In the genomic region with DNA sequence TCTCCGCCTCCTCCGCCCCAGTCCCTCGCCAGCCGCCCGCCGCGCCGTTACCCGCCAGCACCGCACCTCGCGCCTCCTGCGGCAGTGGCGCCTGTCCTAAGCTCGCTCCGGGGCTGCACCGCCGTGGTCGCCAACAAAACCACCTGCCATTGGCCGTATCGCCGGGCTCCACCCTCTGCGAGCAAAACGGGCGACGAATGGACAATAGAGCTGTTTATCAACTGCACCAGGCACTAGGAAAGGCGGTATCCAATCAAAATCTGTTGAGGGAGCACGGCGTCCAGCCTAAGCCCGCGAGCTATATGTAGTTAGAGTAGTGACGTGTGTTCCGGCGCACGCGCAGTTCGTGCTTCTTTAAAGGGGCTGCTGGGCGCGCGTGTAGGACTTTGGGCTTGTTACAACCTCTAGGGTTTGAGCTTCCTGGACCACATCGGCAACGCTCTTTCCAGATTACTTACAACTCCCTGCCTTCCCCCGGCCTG, we compare ENCODE assay signal across 7 mouse cellular contexts. TPM values are rescaled to one million over a fixed set of nuclear protein-coding genes. Genes with fewer than 3 reads are reported as not detected.
A peak's percentile ranks its signal among the peaks of the same experiment; 100 is the strongest.
DNase-seq lines count a peak whose midpoint lies in the region; ATAC-seq lines count a peak whose summit lies in the region.

A gene (minus strand): TSS at position 131 of the 482 bp plus-strand sequence.

- peak within 1 kb of the TSS; percentile 96 for H3K9ac ChIP-seq in intestine, embryonic 15.5 days

- peak; percentile 99 for ATAC-seq in intestine, embryonic 15.5 days

- peak within 1 kb of the TSS; percentile 95 for H3K4me3 ChIP-seq in intestine, embryonic 15.5 days (replicated peaks)
- H3K4me3 ChIP-seq in midbrain, embryonic 10.5 days = peak within 1 kb of the TSS; percentile 92

- intact Hi-C loops in gastrocnemius, postnatal 36 days (cut with DNase I) = no loop called here
- intact Hi-C loops in left cerebral cortex, postnatal 25 days (cut with DNase I) = no loop called here

- no peaks in the 10 kb centered on the region for H3K9me3 ChIP-seq in intestine, embryonic 15.5 days
- no peaks in the 10 kb centered on the region for H3K9me3 ChIP-seq in midbrain, embryonic 10.5 days (replicated peaks)

- H3K4me1 ChIP-seq in intestine, embryonic 15.5 days (replicated peaks) = peaks cover 7% of the 10 kb centered on the region
- H3K4me1 ChIP-seq in midbrain, embryonic 10.5 days = peaks cover 40% of the 10 kb centered on the region

- DNase-seq in adrenal gland, adult 2 months = peak; percentile 100
- peak; percentile 99 for DNase-seq in embryo, embryonic 11.5 days (ENCODE audit: low read depth, low spot score)
- DNase-seq in gastrocnemius, postnatal 36 days = peak; percentile 94 to 100
- peak; percentile 100 for DNase-seq in left cerebral cortex, postnatal 25 days (ENCODE audit: low spot score in 2 of 2)
- peak; percentile 99 for DNase-seq in midbrain, embryonic 10.5 days (ENCODE audit: low spot score)
- peak; percentile 94 for DNase-seq in right cerebral cortex, postnatal 4 days

- peak within 1 kb of the TSS; percentile 81 for H3K4me2 ChIP-seq in intestine, embryonic 15.5 days (replicated peaks)

- H3K27ac ChIP-seq in intestine, embryonic 15.5 days = peak within 1 kb of the TSS; percentile 96
- peak within 1 kb of the TSS; percentile 98 for H3K27ac ChIP-seq in midbrain, embryonic 10.5 days (replicated peaks)

- H3K27me3 ChIP-seq in intestine, embryonic 15.5 days (replicated peaks) = no peaks in the 10 kb centered on the region
- H3K27me3 ChIP-seq in midbrain, embryonic 10.5 days (ENCODE audit: low read depth, poor library complexity, severe bottlenecking) = no peaks in the 10 kb centered on the region

- H3K36me3 ChIP-seq in intestine, embryonic 15.5 days = no peaks in the 10 kb centered on the region; the same call in 1 of the 2 replicates
- H3K36me3 ChIP-seq in midbrain, embryonic 10.5 days = peaks cover 33% of the 10 kb centered on the region

- WGBS in intestine, embryonic 15.5 days = under 1% methylated on average over 40 of the region's 43 CpGs
- WGBS in midbrain, embryonic 10.5 days = under 1% methylated on average over 43 of the region's 43 CpGs

RNA-seq across cellular contexts. Expression of the gene that starts here (rescaled TPM):
- total RNA-seq in adrenal gland, adult 2 months (2021) = 100 to 1,000 TPM; 149 to 217 TPM
- 35.0 and 40.0 TPM in 2 replicates for polyA plus RNA-seq in adrenal gland, adult 2 months (2012; rRNA removed)
- 100 to 1,000 TPM; 167 to 189 TPM for total RNA-seq in gastrocnemius, postnatal 36 days (2021)
- polyA plus RNA-seq in intestine, embryonic 15.5 days (2015; fragmentation: Nextera tagmentation; extraction: Ambion mirVana) = 198 TPM in 2 replicates
- 100 to 1,000 TPM; 104 to 113 TPM for total RNA-seq in left cerebral cortex, postnatal 25 days (2021)
- polyA plus RNA-seq in midbrain, embryonic 10.5 days (2016; fragmentation: Nextera tagmentation; extraction: Ambion mirVana) = 382 and 401 TPM in 2 replicates

Comparison
In these comparisons a context has a peak if more than half of its experiments do, and no peak if none do; other contexts are left out.
1. Peak in every context shown above with its lines: DNase-seq, ATAC-seq, H3K4me3 ChIP-seq and H3K27ac ChIP-seq.